Mouse (Mus musculus) midbrain, embryonic 16.5 days (tissue): ENCODE results near the gene Cpm. TPM values are rescaled to one million over a fixed set of nuclear protein-coding genes. Genes with fewer than 3 reads are reported as not detected.

Experiments
- ATAC-seq: fragments of 200-750 bp; cut with Nextera tagmentation; 2 replicates; pipeline ENCODE4 v1.8.0; 2017; ENCODE audit warnings: moderate TSS enrichment
- H3K27ac ChIP-seq: fragments of 300-500 bp; sonication (generic); 2 replicates; pipeline ENCODE4 v1.5.1; 2014; ENCODE audit warnings: mild to moderate bottlenecking, low read length, mixed read lengths
- H3K27me3 ChIP-seq: fragments of 300-500 bp; sonication (generic); 2 replicates; pipeline ENCODE4 v1.6.1; 2014; ENCODE audit warnings: low read depth, low read length, mixed read lengths; ENCODE audit not compliant: control insufficient read depth, insufficient read depth
- H3K36me3 ChIP-seq: fragments of 300-500 bp; sonication (generic); 2 replicates; pipeline ENCODE4 v1.6.1; 2014; ENCODE audit warnings: mild to moderate bottlenecking, low read length, moderate library complexity, mixed read lengths; ENCODE audit not compliant: control insufficient read depth, insufficient read depth
- H3K4me1 ChIP-seq: fragments of 300-500 bp; sonication (generic); 2 replicates; pipeline ENCODE4 v1.6.1; 2014; ENCODE audit warnings: mild to moderate bottlenecking, low read length, mixed read lengths; ENCODE audit not compliant: control insufficient read depth, insufficient read depth
- H3K4me2 ChIP-seq: fragments of 300-500 bp; sonication (generic); 2 replicates; pipeline ENCODE4 v1.6.1; 2014; ENCODE audit warnings: mild to moderate bottlenecking, low read length, mixed read lengths
- H3K4me3 ChIP-seq: fragments of 300-500 bp; sonication (generic); 2 replicates; pipeline ENCODE4 v1.5.1; 2014; ENCODE audit warnings: low read depth, mild to moderate bottlenecking, low read length, moderate library complexity, mixed read lengths
- H3K9ac ChIP-seq: fragments of 300-500 bp; sonication (generic); 2 replicates; pipeline ENCODE4 v1.6.1; 2014; ENCODE audit warnings: low read depth, low read length, mixed read lengths
- H3K9me3 ChIP-seq: fragments of 300-500 bp; sonication (generic); replicated peaks from 2 replicates; pipeline ENCODE4 v1.6.1; 2014; ENCODE audit warnings: mild to moderate bottlenecking, low read length, mixed read lengths; ENCODE audit not compliant: control insufficient read depth, poor library complexity, severe bottlenecking
- WGBS: fragments of 180-500 bp; shearing (Covaris S2); extraction: QIAGEN DNeasy Blood & Tissue Kit; methylation state at CpG from one replicate; pipeline ENCODE4 v1.1.7; 2014; 5-methylcytosine and 5-hydroxymethylcytosine counted together
- polyA plus RNA-seq: library from polyadenylated mRNA; unstranded; fragments of >200 nt; fragmentation: Nextera tagmentation; extraction: Ambion mirVana; gene quantifications from 2 replicates; pipeline ENCODE4 v1.2.1, GENCODE M21; 2015

Gene Cpm
- polyA plus RNA-seq, 1 experiment from 2014 or later: 13.5 TPM

DNA sequence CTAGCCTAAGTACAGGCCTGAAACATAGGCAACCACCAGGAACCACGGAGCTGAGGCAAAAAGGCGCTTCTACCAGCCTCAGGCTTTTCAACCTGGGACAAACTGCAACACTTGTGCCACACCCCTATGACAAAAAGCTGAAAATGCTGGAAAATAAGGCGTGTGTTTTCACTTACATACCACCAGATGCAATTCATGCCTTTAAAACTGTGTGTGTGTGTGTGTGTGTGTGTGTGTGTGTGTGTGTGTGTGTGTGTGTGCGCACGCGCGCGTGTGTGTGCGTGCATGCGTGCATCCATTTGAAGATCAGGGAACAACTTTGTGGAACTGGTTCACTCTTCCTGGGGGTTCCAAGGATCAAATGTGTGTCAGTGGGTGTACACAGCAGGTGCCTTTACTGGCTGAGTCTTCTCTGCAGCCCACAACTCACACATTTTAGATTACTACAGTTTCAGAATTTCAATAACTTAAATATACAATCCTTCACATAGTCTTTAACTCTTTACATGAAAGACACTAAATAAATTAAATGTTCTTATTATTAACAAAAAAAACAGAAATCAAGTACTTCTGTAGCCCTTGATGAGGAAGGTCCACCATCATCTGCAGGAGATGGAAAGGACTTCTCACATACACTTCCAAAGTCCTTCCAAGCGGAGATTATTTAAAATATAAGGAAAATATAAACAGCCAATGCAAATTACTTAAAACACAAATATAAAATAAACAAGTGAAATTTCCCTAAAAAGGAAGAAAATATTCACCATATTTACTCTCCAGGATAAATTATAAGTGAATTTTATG, 60.2 kb downstream of the Cpm start:
- 93% methylated on average over 10 of the region's 11 CpGs for WGBS
- no peak overlapping the region for H3K27ac ChIP-seq
- peaks cover 31% of the 10 kb centered on the region for H3K36me3 ChIP-seq
- H3K27me3 ChIP-seq: no peaks in the 10 kb centered on the region
- no peaks in the 10 kb centered on the region for H3K9me3 ChIP-seq
- no peak for ATAC-seq
- no peaks in the 10 kb centered on the region for H3K4me1 ChIP-seq
- no peak overlapping the region for H3K4me2 ChIP-seq
- H3K9ac ChIP-seq: no peak overlapping the region
- no peak overlapping the region for H3K4me3 ChIP-seq

DNA sequence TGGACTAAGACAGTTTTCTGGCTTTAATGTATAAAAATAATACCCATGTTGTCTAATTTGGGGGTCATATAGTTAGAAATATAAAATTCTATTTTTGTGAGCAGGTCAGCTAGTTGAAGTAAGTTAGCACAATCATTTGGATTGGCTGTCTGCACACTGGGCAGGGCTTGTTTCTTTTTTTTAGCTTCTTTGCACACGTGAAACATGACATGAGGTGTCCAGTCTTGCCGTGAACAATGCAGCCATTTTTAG, 60.7 kb downstream of the Cpm start:
- H3K4me3 ChIP-seq: no peak overlapping the region
- WGBS: 79% methylated on average over 2 of the region's 2 CpGs
- no peaks in the 10 kb centered on the region for H3K27me3 ChIP-seq
- no peak overlapping the region for H3K27ac ChIP-seq
- no peaks in the 10 kb centered on the region for H3K9me3 ChIP-seq
- ATAC-seq: no peak
- no peak overlapping the region for H3K9ac ChIP-seq
- no peaks in the 10 kb centered on the region for H3K4me1 ChIP-seq
- peaks cover 35% of the 10 kb centered on the region for H3K36me3 ChIP-seq
- H3K4me2 ChIP-seq: no peak overlapping the region

DNA sequence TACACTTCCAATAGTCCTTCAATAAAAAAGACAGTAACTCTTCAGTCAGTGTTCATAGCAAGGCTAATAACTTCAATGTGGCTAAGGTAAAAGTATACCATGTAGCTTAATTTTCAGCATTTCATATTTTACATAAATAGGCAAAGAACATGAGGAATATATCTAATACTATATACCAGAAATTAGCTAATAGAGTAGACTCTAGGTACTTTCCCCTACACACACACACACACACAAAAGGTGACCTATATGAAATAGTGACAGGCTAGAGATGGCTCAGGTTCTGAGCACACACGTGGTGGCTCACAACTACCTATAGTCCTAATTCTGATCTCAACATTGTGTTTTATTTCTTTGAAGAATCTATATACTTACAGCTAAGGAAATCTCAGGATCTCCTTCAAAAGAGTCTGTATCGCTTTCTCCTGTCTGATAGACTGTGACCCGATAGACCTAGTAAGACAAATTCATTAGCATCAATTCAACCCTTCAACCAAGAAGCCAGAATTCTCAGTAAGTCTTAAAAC, 61.5 kb downstream of the Cpm start:
- Histone ChIP-seq H3K4me3 (no peak overlapping the region), H3K4me2 (no peak overlapping the region), H3K27me3 (no peaks in the 10 kb centered on the region), H3K9ac (no peak overlapping the region), H3K4me1 (no peaks in the 10 kb centered on the region), H3K9me3 (no peaks in the 10 kb centered on the region), H3K27ac (no peak overlapping the region), H3K36me3 (peaks cover 38% of the 10 kb centered on the region)
- no peak for ATAC-seq
- WGBS: 94% methylated on average over 3 of the region's 3 CpGs

DNA sequence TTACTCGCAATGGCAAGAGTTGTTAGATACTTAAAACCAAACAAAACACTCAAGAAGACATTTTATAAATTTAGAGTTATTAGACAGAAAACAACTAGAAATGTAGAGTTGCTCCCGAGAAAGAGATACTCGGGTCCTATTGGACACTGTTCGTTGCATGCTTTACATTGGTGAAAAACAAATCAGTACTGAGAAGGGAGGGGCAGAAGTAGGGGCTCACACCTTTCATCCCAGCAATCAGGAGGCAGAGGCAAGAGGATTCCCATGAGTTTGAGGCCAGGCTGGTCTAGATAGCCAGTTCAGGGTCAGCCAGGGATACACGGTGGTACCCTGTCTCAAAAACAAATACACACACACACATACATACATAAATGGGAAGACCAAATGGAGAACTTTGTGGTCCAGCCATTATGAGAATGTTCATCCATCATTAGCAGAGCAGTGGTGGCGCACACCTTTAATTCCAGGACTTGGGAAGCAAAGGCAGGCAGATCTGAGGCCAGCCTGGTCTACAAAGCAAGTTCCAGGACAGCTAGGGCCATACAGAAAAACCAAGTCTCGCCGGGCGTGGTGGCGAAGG, 62.2 kb downstream of the Cpm start:
- no peak overlapping the region for H3K4me3 ChIP-seq
- WGBS: 97% methylated on average over 10 of the region's 10 CpGs
- H3K4me1 ChIP-seq: no peaks in the 10 kb centered on the region
- no peaks in the 10 kb centered on the region for H3K9me3 ChIP-seq
- H3K4me2 ChIP-seq: no peak overlapping the region
- H3K36me3 ChIP-seq: peaks cover 40% of the 10 kb centered on the region
- no peak for ATAC-seq
- no peaks in the 10 kb centered on the region for H3K27me3 ChIP-seq
- H3K9ac ChIP-seq: no peak overlapping the region
- no peak overlapping the region for H3K27ac ChIP-seq

DNA sequence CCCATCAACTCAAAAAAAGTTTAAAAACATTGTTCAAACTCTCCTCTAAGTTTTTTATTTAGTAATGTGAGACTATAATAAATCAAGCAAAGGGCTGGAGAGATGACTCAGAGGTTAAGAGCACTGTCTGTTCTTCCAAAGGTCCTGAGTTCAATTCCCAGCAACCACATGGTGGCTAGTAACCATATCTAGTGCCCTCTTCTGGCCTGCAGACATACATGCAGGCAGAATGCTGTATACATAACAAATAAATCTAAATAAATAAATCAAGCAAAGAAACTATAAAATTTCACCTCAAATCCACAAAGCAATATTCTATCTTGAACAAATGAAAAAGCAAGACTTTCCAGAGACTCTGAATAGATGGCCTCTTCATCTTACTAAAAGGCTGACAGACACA, 62.9 kb downstream of the Cpm start:
- H3K36me3 ChIP-seq: peaks cover 43% of the 10 kb centered on the region
- no peak for ATAC-seq
- H3K4me2 ChIP-seq: no peak overlapping the region
- H3K9ac ChIP-seq: no peak overlapping the region
- no peaks in the 10 kb centered on the region for H3K27me3 ChIP-seq
- no peak overlapping the region for H3K4me3 ChIP-seq
- no peak overlapping the region for H3K27ac ChIP-seq
- no peaks in the 10 kb centered on the region for H3K9me3 ChIP-seq
- no peaks in the 10 kb centered on the region for H3K4me1 ChIP-seq

DNA sequence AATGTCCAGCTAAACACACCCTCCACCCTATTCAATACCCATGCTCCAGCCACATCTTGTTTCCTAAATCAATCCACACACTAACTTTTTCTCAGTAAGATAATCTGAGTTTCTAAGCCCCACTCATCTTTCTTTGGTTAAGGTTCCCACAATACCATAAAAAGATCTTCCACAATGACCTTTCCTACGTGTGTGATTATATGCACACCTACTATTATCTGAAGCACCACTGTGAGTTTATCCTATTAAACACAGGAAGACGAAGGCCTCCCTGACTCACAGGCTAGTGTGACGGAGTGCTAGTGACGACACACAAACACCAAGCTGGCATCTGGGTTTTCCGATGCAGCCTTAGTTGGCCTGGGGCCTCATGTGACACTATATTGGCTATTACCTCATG, 63.7 kb downstream of the Cpm start:
- H3K9ac ChIP-seq: no peak overlapping the region
- no peak overlapping the region for H3K27ac ChIP-seq
- no peaks in the 10 kb centered on the region for H3K4me1 ChIP-seq
- no peaks in the 10 kb centered on the region for H3K27me3 ChIP-seq
- peaks cover 49% of the 10 kb centered on the region for H3K36me3 ChIP-seq
- ATAC-seq: no peak
- WGBS: 96% methylated on average over 5 of the region's 5 CpGs
- no peak overlapping the region for H3K4me3 ChIP-seq
- no peak overlapping the region for H3K4me2 ChIP-seq
- no peaks in the 10 kb centered on the region for H3K9me3 ChIP-seq

DNA sequence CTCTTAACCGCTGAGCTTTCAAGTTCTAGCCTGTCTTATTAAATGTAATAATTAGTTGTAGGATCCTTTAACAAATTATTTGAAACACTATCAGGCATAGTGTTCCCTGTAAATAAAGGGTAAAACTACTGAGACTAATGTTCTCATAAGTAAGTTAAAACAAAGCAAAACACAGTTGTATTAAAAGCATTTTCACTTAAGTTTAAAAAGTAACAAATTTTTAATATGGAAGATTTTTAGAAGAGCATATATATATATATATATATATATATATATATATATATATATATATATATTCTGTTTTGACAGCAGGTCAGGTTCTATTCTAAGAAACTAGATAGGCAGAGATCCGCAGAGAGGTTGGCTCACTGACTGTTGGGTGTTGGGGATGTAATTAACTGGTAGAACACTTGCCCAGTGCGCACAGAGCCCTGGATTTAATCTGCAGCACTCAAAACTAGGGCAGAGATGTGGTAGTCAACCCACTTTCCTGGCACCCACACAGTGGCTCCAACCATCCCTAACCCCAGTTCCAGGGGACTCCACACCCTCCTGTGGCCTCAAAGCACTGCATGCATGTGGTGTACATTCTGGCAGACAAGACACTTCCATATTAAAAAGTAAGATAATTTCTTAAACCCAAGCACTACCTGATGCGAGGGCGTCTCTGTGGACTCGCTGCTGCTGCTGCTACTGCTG, 65.1 kb downstream of the Cpm start:
- Histone ChIP-seq H3K36me3 (peaks cover 57% of the 10 kb centered on the region), H3K4me1 (no peaks in the 10 kb centered on the region), H3K27ac (no peak overlapping the region), H3K27me3 (no peaks in the 10 kb centered on the region), H3K9ac (no peak overlapping the region), H3K4me3 (no peak overlapping the region), H3K4me2 (no peak overlapping the region), H3K9me3 (no peaks in the 10 kb centered on the region)
- WGBS: 96% methylated on average over 6 of the region's 6 CpGs
- no peak for ATAC-seq

DNA sequence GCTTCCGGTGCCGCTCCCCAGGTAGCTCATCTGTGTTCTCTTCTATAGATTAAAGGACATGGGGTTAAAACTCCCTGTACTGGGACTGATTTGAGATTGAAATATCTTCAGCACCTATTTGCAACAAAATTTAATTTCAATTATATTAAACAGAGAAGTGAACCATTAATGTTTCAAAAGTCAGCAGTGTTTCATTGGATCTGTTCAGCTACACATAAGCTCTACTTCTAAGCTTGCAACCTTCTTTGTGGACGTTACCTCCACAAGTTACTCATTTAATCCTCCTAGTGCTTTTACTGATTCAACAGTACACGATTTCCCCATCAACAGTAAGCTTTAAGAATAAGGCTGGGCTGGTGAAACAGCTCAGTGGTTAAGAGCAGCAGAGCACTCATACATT, 65.7 kb downstream of the Cpm start:
- Histone ChIP-seq H3K4me1 (no peaks in the 10 kb centered on the region), H3K36me3 (peaks cover 60% of the 10 kb centered on the region), H3K9ac (no peak overlapping the region), H3K27me3 (no peaks in the 10 kb centered on the region), H3K4me3 (no peak overlapping the region), H3K4me2 (no peak overlapping the region), H3K27ac (no peak overlapping the region), H3K9me3 (no peaks in the 10 kb centered on the region)
- 94% methylated on average over 4 of the region's 4 CpGs for WGBS
- ATAC-seq: no peak

DNA sequence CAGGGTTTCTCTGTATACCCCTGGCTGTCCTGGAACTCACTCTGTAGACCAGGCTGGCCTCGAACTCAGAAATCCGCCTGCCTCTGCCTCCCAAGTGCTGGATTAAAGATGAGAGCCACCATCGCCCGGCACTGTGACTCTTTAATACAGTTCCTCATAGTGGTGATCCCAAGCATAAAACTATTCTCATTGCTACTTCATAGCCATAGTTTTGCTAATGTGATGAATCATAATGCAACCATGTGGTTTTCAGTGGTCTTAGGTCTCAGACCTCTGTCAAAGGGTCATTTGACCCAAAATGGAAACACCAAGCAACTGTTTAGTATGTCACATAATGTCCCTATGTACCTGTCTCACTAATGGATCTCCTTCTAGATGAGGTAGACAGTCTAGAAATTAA, 66.3 kb downstream of the Cpm start:
- WGBS: 97% methylated on average over 4 of the region's 4 CpGs
- no peak for ATAC-seq
- no peaks in the 10 kb centered on the region for H3K4me1 ChIP-seq
- H3K27ac ChIP-seq: no peak overlapping the region
- H3K9me3 ChIP-seq: no peaks in the 10 kb centered on the region
- no peak overlapping the region for H3K4me3 ChIP-seq
- no peak overlapping the region for H3K4me2 ChIP-seq
- H3K36me3 ChIP-seq: peaks cover 55% of the 10 kb centered on the region
- H3K27me3 ChIP-seq: no peaks in the 10 kb centered on the region
- no peak overlapping the region for H3K9ac ChIP-seq
